Mouse (Mus musculus) erythroblast, embryonic 14.5 days (primary cell): Measurements from ENCODE around the gene Cnga3.

Source experiments
- GATA1 ChIP-seq: IDR thresholded peaks from 2 replicates; pipeline ENCODE4 v1.6.1; 2012; ENCODE audit warnings: low read length, inconsistent platforms, mixed read lengths
- TAL1 ChIP-seq: IDR thresholded peaks from 3 replicates; pipeline ENCODE4 v1.6.1; 2012; ENCODE audit warnings: low read length, inconsistent platforms, mixed read lengths

- TF ChIP-seq GATA1 (no peak), TAL1 (no peak)
These were observed 36.4 kb upstream of the Cnga3 start for GRCm38 (mm10) chr1:37177874-37178273.
